Mouse (Mus musculus): ENCODE data around the gene 4930516K23Rik. TPM values are rescaled to one million over a fixed set of nuclear protein-coding genes. Genes with fewer than 3 reads are reported as not detected.
A peak's percentile ranks its signal among the peaks of the same experiment; 100 is the strongest.

The 4930516K23Rik gene
- total and polyA plus RNA-seq, 3 experiments, result not detected

DNA sequence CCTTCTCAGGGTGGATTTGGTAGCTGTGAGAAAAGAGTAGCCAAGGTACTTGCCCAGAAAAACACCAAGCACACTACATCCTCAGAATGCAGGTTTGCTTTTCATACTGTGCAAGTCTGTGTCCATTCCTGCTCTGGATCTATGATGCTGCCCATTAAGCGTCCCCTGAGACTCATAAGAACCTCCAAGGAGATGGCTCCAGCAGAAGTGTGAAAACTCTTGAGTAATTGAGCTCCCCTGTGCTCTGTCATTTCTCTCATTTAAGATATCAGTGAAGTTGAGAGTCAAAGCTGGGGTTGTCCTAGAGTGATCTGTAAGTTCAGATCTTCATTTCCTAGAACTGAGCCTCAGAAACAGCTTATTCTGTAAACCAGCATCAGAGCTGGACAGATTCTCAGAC is 8.7 kb downstream of the 4930516K23Rik start, which contains the start of gene Olfr642:
Gene Olfr642, minus strand, starts transcription at position 101 of the 400 bp plus-strand sequence.
- TF ChIP-seq UBTF (IDR thresholded peaks at IDR 0.05; ENCODE audit: borderline replicate concordance, insufficient read depth, low read depth, low read length) (no peak), MXI1 (IDR thresholded peaks at IDR 0.05; ENCODE audit: low read depth, low read length) (no peak), ZMIZ1 (IDR thresholded peaks at IDR 0.05; ENCODE audit: low read depth, low read length) (no peak), JUND (IDR thresholded peaks at IDR 0.05; ENCODE audit: low read depth, low read length) (no peak), RCOR1 (IDR thresholded peaks at IDR 0.05; ENCODE audit: low read depth, low read length) (no peak), ZNF384 (IDR thresholded peaks at IDR 0.05; ENCODE audit: low read depth, low read length) (no peak), SMC3 (IDR thresholded peaks at IDR 0.05; ENCODE audit: low read depth, low read length) (no peak), KAT2A (conservative IDR thresholded peaks at IDR 0.05; ENCODE audit: low read depth, low read length) (no peak), ZC3H11A (IDR thresholded peaks at IDR 0.05; ENCODE audit: low read depth, low read length) (no peak), POLR2AphosphoS2 (IDR thresholded peaks at IDR 0.05; ENCODE audit: low read length) (no peak), ELF1 (IDR thresholded peaks at IDR 0.05; ENCODE audit: low read depth, low read length) (no peak), MAX (IDR thresholded peaks at IDR 0.05; ENCODE audit: low read length) (no peak), USF1 (IDR thresholded peaks at IDR 0.05; ENCODE audit: low read depth, low read length) (no peak), CHD1 (IDR thresholded peaks at IDR 0.05; ENCODE audit: low read depth, low read length) (no peak), CTCF (IDR thresholded peaks at IDR 0.05 in 2 of 3, conservative IDR thresholded peaks at IDR 0.05 in 1 of 3; ENCODE audit: control insufficient read depth in 1 of 3, insufficient read depth in 1 of 3, low read depth in 2 of 3, low read length in 3 of 3, poor library complexity in 1 of 3, severe bottlenecking in 1 of 3) (no peak), NELFE (IDR thresholded peaks at IDR 0.05; ENCODE audit: low read depth, low read length) (no peak), POLR2A (IDR thresholded peaks at IDR 0.05; ENCODE audit: control insufficient read depth in 1 of 2, insufficient read depth in 1 of 2, low read depth in 1 of 2, low read length in 2 of 2, poor library complexity in 1 of 2) (no peak)
- Histone ChIP-seq H3K27ac (ENCODE audit: control insufficient read depth, low read depth, low read length) (no peak within 1 kb of the TSS), H3K9me3 (replicated peaks; ENCODE audit: insufficient read depth, low read length) (no peaks in the 10 kb centered on the region), H3K4me3 (ENCODE audit: control insufficient read depth in 1 of 2, insufficient read depth in 1 of 2, low read depth in 2 of 2, low read length in 2 of 2) (no peak within 1 kb of the TSS), H3K9ac (ENCODE audit: control insufficient read depth, low read depth, low read length, poor library complexity, severe bottlenecking) (no peak within 1 kb of the TSS), H3K27me3 (ENCODE audit: control insufficient read depth in 1 of 2, insufficient read depth in 2 of 2, low read length in 2 of 2) (no peaks in the 10 kb centered on the region; a peak in 1 of 4 replicates), H3K36me3 (ENCODE audit: control insufficient read depth in 1 of 2, insufficient read depth in 2 of 2, low read length in 2 of 2) (no peaks in the 10 kb centered on the region), H3K4me1 (ENCODE audit: control insufficient read depth in 1 of 2, insufficient read depth in 2 of 2, low read length in 2 of 2) (no peaks in the 10 kb centered on the region), H3K79me2 (ENCODE audit: control insufficient read depth, insufficient read depth, low read length, poor library complexity) (no peaks in the 10 kb centered on the region)
- no peak for DNase-seq (ENCODE audit: low read depth, low spot score)

DNA sequence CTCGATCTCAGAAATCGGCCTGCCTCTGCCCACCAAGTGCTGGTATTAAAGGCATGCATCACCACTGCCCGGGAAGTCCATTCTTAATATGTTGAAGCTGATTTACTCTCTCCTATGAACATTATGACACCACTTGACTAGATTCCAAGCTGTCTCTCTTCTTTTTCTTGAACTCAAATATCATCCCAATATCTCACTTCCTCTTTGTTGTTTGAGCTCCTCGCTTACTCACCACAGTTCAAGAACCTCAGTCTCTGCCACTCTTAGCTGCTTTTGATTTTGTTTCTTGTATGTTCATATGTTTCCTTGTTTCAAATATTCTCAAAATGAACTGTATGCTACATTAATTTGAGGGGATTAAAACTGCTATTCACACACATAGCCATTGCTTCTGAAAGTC is 10.5 kb downstream of the 4930516K23Rik start:
- no peak overlapping the region for H3K4me3 ChIP-seq (ENCODE audit: control insufficient read depth in 1 of 2, insufficient read depth in 1 of 2, low read depth in 2 of 2, low read length in 2 of 2)
- no peaks in the 10 kb centered on the region for H3K4me1 ChIP-seq (ENCODE audit: control insufficient read depth in 1 of 2, insufficient read depth in 2 of 2, low read length in 2 of 2)
- H3K9ac ChIP-seq (ENCODE audit: control insufficient read depth, low read depth, low read length, poor library complexity, severe bottlenecking), result no peak overlapping the region
- H3K36me3 ChIP-seq (ENCODE audit: control insufficient read depth in 1 of 2, insufficient read depth in 2 of 2, low read length in 2 of 2), result no peaks in the 10 kb centered on the region
- TF ChIP-seq USF2 (IDR thresholded peaks at IDR 0.05; ENCODE audit: borderline replicate concordance in 1 of 2, insufficient read depth in 1 of 2, low read depth in 1 of 2, low read length in 2 of 2) (no peak), MYC (IDR thresholded peaks at IDR 0.05; ENCODE audit: low read depth, low read length) (no peak), EP300 (IDR thresholded peaks at IDR 0.05; ENCODE audit: low read depth in 1 of 2, low read length in 2 of 2) (no peak), BHLHE40 (IDR thresholded peaks at IDR 0.05; ENCODE audit: borderline replicate concordance, low read depth, low read length) (no peak), E2F4 (IDR thresholded peaks at IDR 0.05; ENCODE audit: borderline replicate concordance, low read depth, low read length) (no peak), MAFK (IDR thresholded peaks at IDR 0.05; ENCODE audit: borderline replicate concordance, low read depth, low read length) (no peak), POLR2A (IDR thresholded peaks at IDR 0.05; ENCODE audit: control insufficient read depth in 1 of 2, insufficient read depth in 1 of 2, low read depth in 1 of 2, low read length in 2 of 2, poor library complexity in 1 of 2) (no peak), HCFC1 (IDR thresholded peaks at IDR 0.05; ENCODE audit: low read depth, low read length) (no peak), ZMIZ1 (IDR thresholded peaks at IDR 0.05; ENCODE audit: low read depth, low read length) (no peak), MAZ (IDR thresholded peaks at IDR 0.05; ENCODE audit: low read depth, low read length) (no peak), GABPA (IDR thresholded peaks at IDR 0.05; ENCODE audit: low read depth, low read length) (no peak), TBP (IDR thresholded peaks at IDR 0.05; ENCODE audit: low read depth, low read length) (no peak), CHD2 (IDR thresholded peaks at IDR 0.05; ENCODE audit: low read length) (no peak), TCF12 (IDR thresholded peaks at IDR 0.05; ENCODE audit: low read depth, low read length) (no peak), SIN3A (IDR thresholded peaks at IDR 0.05; ENCODE audit: low read length) (no peak), POLR2AphosphoS2 (IDR thresholded peaks at IDR 0.05; ENCODE audit: low read length) (no peak), RAD21 (IDR thresholded peaks at IDR 0.05; ENCODE audit: low read depth, low read length) (no peak), JUND (IDR thresholded peaks at IDR 0.05; ENCODE audit: low read depth, low read length) (no peak), MEF2A (IDR thresholded peaks at IDR 0.05; ENCODE audit: extremely low read depth, insufficient replicate concordance, low read depth, low read length, poor library complexity, severe bottlenecking) (no peak), MAX (IDR thresholded peaks at IDR 0.05; ENCODE audit: low read length) (no peak)
- no peaks in the 10 kb centered on the region for H3K79me2 ChIP-seq (ENCODE audit: control insufficient read depth, insufficient read depth, low read length, poor library complexity)
- no peak overlapping the region for H3K27ac ChIP-seq (ENCODE audit: control insufficient read depth, low read depth, low read length)
- H3K9me3 ChIP-seq (replicated peaks; ENCODE audit: insufficient read depth, low read length), result no peaks in the 10 kb centered on the region
- no peaks in the 10 kb centered on the region for H3K27me3 ChIP-seq (ENCODE audit: control insufficient read depth in 1 of 2, insufficient read depth in 2 of 2, low read length in 2 of 2)
- peak; percentile 5 for DNase-seq (ENCODE audit: low read depth, low spot score)

Data from MEL (cell line).